Mouse (Mus musculus): ENCODE results near the gene Aoah. TPM values are rescaled to one million over a fixed set of nuclear protein-coding genes. Genes with fewer than 3 reads are reported as not detected.

Gene Aoah
- total and polyA plus RNA-seq, 3 experiments, result 0.17 TPM; not detected in 2

GRCm38 (mm10) chr13:20786825-20787245 is 7.1 kb upstream of the Aoah start:
- Histone ChIP-seq H3K9me3 (replicated peaks; ENCODE audit: low read length) (no peaks in the 10 kb centered on the region), H3K9ac (ENCODE audit: insufficient read depth, low read depth) (no peak overlapping the region), H3K4me3 (replicated peaks in 1 of 3; ENCODE audit: low read depth in 2 of 3, low read length in 2 of 3, poor library complexity in 1 of 3) (no peak overlapping the region), H3K4me1 (ENCODE audit: control insufficient read depth in 1 of 2, insufficient read depth in 2 of 2) (peaks cover 2 to 16% of the 10 kb centered on the region in 2 experiments; a peak in 3 of 4 replicates), H3K36me3 (replicated peaks in 1 of 2; ENCODE audit: control insufficient read depth in 1 of 2, insufficient read depth in 1 of 2, low read length in 1 of 2) (no peaks in the 10 kb centered on the region), H3K27ac (ENCODE audit: insufficient read depth, low read depth) (no peak overlapping the region), H3K4me2 (ENCODE audit: insufficient read depth, low read depth, poor library complexity, severe bottlenecking) (no peak overlapping the region), H3K79me2 (replicated peaks; ENCODE audit: control insufficient read depth, extremely low read depth, insufficient read depth, poor library complexity, severe bottlenecking) (no peaks in the 10 kb centered on the region), H3K27me3 (replicated peaks) (no peaks in the 10 kb centered on the region)
- dilution Hi-C loops (cut with MboI; ENCODE audit: extremely low pct_ligation_motif_present, extremely low pct_unique_long_range_greater_than_20kb, low sequenced_read_pairs) (no loop called here), in situ Hi-C loops (cut with MboI; ENCODE audit: low pct_ligation_motif_present, low pct_unique_long_range_greater_than_20kb, low sequenced_read_pairs) (no loop called here)
- TF ChIP-seq RAD21 (IDR thresholded peaks at IDR 0.05; ENCODE audit: low read depth, low read length) (no peak), TBP (conservative IDR thresholded peaks at IDR 0.05; ENCODE audit: low read depth, low read length) (no peak), E2F4 (IDR thresholded peaks at IDR 0.05; ENCODE audit: insufficient replicate concordance, low read depth, low read length) (no peak), MAX (IDR thresholded peaks at IDR 0.05; ENCODE audit: low read length) (no peak)
- DNase-seq (ENCODE audit: extremely low read depth), result no peak

- H3K4me1 ChIP-seq (ENCODE audit: control insufficient read depth in 1 of 2, insufficient read depth in 2 of 2), result peaks cover 2 to 16% of the 10 kb centered on the region in 2 experiments; a peak in 3 of 4 replicates
- H3K9ac ChIP-seq (ENCODE audit: insufficient read depth, low read depth), result no peak overlapping the region
- no peaks in the 10 kb centered on the region for H3K9me3 ChIP-seq (replicated peaks; ENCODE audit: low read length)
- dilution Hi-C loops (cut with MboI; ENCODE audit: extremely low pct_ligation_motif_present, extremely low pct_unique_long_range_greater_than_20kb, low sequenced_read_pairs) (no loop called here), in situ Hi-C loops (cut with MboI; ENCODE audit: low pct_ligation_motif_present, low pct_unique_long_range_greater_than_20kb, low sequenced_read_pairs) (no loop called here)
- no peak for DNase-seq (ENCODE audit: extremely low read depth)
- H3K4me3 ChIP-seq (replicated peaks in 1 of 3; ENCODE audit: low read depth in 2 of 3, low read length in 2 of 3, poor library complexity in 1 of 3), result no peak overlapping the region
- no peaks in the 10 kb centered on the region for H3K27me3 ChIP-seq (replicated peaks)
- no peak overlapping the region for H3K27ac ChIP-seq (ENCODE audit: insufficient read depth, low read depth)
- H3K79me2 ChIP-seq (replicated peaks; ENCODE audit: control insufficient read depth, extremely low read depth, insufficient read depth, poor library complexity, severe bottlenecking), result no peaks in the 10 kb centered on the region
- TF ChIP-seq GABPA (IDR thresholded peaks at IDR 0.05; ENCODE audit: insufficient replicate concordance, low read depth, low read length) (no peak), MAFK (IDR thresholded peaks at IDR 0.05; ENCODE audit: insufficient replicate concordance, low read length) (no peak), MAZ (IDR thresholded peaks at IDR 0.05; ENCODE audit: low read depth, low read length) (no peak), UBTF (IDR thresholded peaks at IDR 0.05; ENCODE audit: low read depth, low read length) (no peak), JUN (IDR thresholded peaks at IDR 0.05; ENCODE audit: insufficient read depth, low read depth, low read length) (no peak), ELF1 (IDR thresholded peaks at IDR 0.05; ENCODE audit: low read depth, low read length) (no peak), CTCF (conservative IDR thresholded peaks at IDR 0.05 in 1 of 2, IDR thresholded peaks at IDR 0.05 in 1 of 2; ENCODE audit: low read depth in 2 of 2, low read length in 2 of 2) (no peak), ZKSCAN1 (IDR thresholded peaks at IDR 0.05; ENCODE audit: borderline replicate concordance, low read depth, low read length) (no peak), USF2 (conservative IDR thresholded peaks at IDR 0.05; ENCODE audit: low read depth, low read length) (no peak), PAX5 (IDR thresholded peaks at IDR 0.05; ENCODE audit: low read length) (no peak), MEF2A (IDR thresholded peaks at IDR 0.05; ENCODE audit: borderline replicate concordance, low read depth, low read length) (no peak), RCOR1 (conservative IDR thresholded peaks at IDR 0.05; ENCODE audit: low read depth, low read length) (no peak), CHD1 (IDR thresholded peaks at IDR 0.05; ENCODE audit: low read depth, low read length) (no peak), NELFE (IDR thresholded peaks at IDR 0.05; ENCODE audit: low read depth, low read length) (no peak), TCF12 (IDR thresholded peaks at IDR 0.05; ENCODE audit: low read depth, low read length) (no peak), IRF4 (IDR thresholded peaks at IDR 0.05; ENCODE audit: low read depth, low read length) (no peak), POLR2AphosphoS2 (IDR thresholded peaks at IDR 0.05; ENCODE audit: low read depth, low read length) (no peak), E2F4 (IDR thresholded peaks at IDR 0.05; ENCODE audit: insufficient replicate concordance, low read depth, low read length) (no peak), MAX (IDR thresholded peaks at IDR 0.05; ENCODE audit: low read length) (no peak), ETS1 (conservative IDR thresholded peaks at IDR 0.05; ENCODE audit: low read depth, low read length) (no peak)
- H3K36me3 ChIP-seq (replicated peaks in 1 of 2; ENCODE audit: control insufficient read depth in 1 of 2, insufficient read depth in 1 of 2, low read length in 1 of 2), result no peaks in the 10 kb centered on the region
- H3K4me2 ChIP-seq (ENCODE audit: insufficient read depth, low read depth, poor library complexity, severe bottlenecking), result no peak overlapping the region
These were observed 6.0 kb upstream of the Aoah start for GRCm38 (mm10) chr13:20787952-20788351.

All from CH12.LX (cell line).